Mouse (Mus musculus) layer of hippocampus, adult 11-12 months (tissue): ENCODE data around the gene Bin2.
"Not testable (repeated sequence)": the region's sequence is repeated elsewhere in the genome, so short reads cannot be mapped to it uniquely, and the experiment has no call there.

ENCODE experiments used
- DNase-seq: peaks from one replicate; pipeline ENCODE4 v3.0.0; 2022; ENCODE audit warnings: low spot score

Gene Bin2

GRCm38 (mm10) chr15:100615825-100616220 lies 53.5 kb downstream of the Bin2 start:
- peak; percentile 91 for DNase-seq

GRCm38 (mm10) chr15:100614996-100615824 lies 54.1 kb downstream of the Bin2 start, which contains the start of gene Dazap2:
Gene Dazap2, plus strand, starts transcription at chr15:100615349.
- DNase-seq: peak; percentile 97

DNA sequence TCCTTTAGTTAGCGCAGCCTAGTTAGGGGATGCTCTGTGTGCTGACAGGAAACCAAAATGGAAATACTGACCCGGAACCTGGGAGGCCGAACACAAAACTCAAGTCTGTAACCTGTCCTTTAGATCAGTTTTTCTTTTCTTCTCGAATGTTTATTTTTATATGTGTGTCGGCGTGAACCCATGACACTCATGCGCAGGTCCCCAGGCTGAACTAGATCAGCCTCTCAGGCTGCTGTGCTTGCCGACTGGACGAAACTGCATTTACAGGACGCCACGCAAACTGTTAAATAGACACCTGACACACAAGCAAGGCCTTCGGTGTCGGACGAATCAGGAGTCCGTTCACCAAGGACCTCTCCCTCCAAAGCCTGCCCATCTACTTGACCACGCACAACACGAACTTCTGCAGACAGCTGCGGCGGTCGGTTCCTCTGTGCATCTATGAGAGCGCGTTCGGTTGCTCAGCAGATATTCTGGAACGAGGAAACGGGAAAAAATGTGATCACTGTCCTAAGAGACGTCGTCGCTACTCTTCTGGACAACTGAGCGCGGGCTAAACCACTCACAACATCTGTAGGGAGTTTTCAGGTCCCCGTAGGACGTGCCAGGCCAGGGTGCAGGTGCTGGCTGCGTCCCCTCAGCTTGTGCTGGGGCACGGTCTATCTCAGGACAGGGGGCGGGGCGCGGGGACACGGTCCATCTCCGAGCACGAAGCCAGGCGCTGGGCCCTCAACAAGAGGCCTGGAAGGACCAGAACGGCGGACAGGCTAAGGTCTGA lies 54.9 kb downstream of the Bin2 start:
- DNase-seq: peak; percentile 72

- DNase-seq: peak; percentile 73
Measured at GRCm38 (mm10) chr15:100613584-100613983, 55.8 kb downstream of the Bin2 start.

DNA sequence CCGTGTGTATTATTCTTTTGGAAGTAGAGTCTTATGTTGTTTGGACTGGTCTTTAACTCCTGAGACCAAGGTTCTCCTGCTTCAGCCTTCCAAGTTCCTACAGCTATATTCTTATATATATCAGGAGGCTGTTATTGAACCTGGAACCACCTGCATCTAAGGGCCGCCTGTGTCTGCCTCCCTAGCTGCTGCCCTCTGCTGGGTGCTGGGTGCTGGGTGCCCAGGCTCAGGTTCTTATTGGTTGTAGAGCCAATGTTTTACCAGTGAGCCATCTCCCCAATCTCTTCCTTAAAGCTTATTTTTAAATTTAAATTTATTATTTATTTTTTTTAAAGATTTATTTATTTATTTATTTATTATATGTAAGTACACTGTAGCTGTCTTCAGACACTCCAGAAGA lies 56.9 kb downstream of the Bin2 start:
- no peak for DNase-seq

GRCm38 (mm10) chr15:100611951-100612350 lies 57.4 kb downstream of the Bin2 start:
- no peak for DNase-seq

GRCm38 (mm10) chr15:100606677-100607076 lies 62.7 kb downstream of the Bin2 start:
- not testable (repeated sequence) for DNase-seq

DNA sequence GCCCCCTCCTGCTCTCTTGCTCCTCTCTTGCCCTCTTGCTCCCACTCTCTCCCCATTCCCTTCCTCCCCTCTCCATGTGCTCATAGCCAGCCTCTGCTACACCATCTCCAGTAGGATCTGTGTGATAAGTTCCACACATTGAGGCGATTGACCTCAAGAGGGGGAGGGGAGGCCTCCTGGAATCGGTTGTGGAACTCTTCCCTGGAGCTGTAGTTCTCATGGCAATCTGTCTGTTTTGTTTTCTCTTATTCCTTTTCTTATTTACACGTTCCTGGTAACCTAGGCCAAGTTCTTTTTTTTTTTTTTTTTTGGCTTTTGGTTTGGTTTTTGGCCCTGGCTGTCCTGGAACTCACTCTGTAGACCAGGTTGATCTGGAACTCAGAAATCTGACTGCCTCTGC lies 67.7 kb downstream of the Bin2 start:
- DNase-seq: no peak

DNA sequence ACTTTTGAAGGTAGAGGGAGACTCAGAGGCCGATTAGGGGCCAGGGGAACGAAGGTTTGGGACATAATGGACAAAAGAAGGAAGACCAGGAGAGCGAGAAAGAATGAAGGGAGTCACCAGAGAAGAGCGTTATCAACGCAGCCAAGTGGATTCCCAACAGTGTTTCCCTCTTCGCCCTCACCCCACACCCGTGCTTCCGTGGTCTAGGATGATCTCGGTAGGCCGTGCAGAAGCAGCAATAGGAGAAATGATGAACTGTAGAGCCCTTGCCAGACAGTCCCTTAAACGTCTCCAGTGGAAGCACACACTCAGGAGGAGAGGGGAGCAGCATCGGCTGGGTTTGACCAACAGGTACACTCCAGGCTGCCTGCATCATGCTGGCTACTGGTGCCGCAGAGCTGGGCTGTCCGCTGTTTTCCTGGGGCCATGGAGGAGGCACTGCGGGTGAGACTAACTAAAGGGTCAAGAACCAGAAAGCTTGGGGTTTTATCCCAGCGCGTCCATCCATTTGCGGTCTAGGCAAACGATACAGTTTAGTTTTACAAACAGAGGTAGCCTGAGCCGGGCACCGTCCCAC lies 68.6 kb downstream of the Bin2 start:
- no peak for DNase-seq

- peak; percentile 63 for DNase-seq
Measured at GRCm38 (mm10) chr15:100600047-100600695, 69.2 kb downstream of the Bin2 start.

GRCm38 (mm10) chr15:100599276-100600046 lies 69.9 kb downstream of the Bin2 start, which contains the start of gene Pou6f1:
Gene Pou6f1, minus strand, starts transcription at chr15:100599984.
- peak; percentile 40 for DNase-seq

DNA sequence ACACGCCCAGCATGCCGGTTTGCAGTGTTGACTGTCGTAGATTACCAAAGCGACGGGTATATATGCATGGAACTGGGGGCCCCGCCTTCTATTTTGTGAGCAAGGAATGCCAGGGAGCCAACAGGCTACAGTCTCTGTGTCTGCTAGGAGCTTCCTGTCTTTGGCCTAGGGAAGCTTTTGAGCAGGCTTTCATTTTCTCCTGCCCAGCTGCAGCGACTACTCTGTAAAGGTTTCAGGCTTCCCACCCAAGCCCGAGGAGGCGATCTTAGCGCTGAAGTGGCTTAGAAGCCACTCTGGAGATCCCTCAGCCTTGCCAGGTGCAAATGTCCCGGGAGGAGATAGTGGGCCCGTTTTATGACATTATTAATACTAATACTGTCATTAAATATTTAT lies 70.5 kb downstream of the Bin2 start:
- no peak for DNase-seq

DNA sequence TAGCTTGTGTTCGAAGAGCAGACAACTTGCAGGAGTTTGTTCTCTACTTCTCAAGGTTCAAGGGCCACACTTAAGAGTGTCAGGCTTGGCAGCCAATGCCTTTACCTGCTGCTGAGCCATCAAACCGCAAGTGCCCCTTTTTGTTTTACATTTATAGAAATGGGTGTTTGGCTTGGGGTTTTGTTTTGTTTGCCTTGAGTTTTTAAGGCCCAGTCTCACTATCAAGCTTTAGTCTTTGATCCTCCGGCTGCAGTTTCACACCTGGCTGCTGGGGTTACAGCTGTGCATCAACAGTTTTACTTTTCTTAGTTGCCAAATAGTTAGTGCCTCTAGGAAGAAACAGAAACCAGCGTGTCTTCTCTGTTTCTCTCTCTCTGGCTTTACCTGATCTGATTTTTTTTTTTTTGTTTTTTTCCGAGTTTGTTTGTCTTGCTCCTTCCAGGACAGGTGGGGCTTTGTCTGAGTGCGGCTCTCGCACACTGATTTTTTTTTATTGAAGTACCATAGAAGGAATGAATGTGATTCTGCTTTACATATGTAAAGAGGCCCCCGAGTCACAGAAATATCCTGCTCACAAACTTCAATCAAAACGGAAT lies 71.0 kb downstream of the Bin2 start:
- DNase-seq: no peak

DNA sequence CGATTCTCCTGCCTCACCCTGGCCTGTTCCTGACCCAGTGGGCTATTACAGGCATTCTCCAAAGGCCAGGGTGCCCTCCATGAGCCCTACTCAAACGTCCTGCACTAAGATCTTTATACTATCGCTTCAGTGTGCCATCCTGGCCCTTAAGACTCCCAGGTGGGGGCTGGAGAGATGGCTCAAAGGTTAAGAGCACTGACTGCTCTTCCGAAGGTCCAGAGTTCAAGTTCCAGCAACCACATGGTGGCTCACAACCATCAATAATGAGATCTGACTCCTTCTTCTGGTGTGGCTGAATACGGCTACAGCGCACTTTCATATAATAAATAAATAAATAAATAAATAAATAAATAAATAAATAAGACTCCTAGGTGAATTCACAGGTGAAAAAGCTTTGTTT lies 76.5 kb downstream of the Bin2 start:
- no peak for DNase-seq
